Mouse (Mus musculus) skeletal muscle tissue, adult 2 months (tissue): ENCODE data around the gene Bpi.
A peak's percentile ranks its signal among the peaks of the same experiment; 100 is the strongest.

Experiments
- DNase-seq: peaks from one replicate; pipeline ENCODE4 v3.0.0-alpha.2; 2012; ENCODE audit warnings: low read depth, low spot score

Bpi gene

DNA sequence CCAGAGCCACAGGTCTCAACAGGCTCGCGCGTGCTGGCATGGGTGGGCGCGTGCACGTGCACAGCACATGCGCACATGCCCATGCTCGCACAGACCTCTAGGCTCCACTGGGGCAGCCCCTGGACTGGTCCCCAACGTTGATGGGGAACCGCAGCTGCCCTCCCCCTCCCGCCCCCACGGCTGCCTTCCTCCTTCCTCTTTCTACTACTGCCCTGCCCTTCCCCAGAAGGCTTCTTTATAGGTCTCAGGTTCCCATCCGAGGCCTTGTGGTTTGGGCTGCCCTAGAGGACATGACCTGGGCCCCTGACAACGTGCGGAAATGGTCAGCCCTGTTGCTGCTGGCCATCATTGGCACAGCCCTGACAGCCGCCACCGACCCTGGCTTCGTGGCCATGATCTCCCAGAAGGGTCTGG lies at the start of gene Bpi:
Bpi (plus strand) TSS at position 90 of the 414 bp plus-strand sequence.
- no peak for DNase-seq

DNA sequence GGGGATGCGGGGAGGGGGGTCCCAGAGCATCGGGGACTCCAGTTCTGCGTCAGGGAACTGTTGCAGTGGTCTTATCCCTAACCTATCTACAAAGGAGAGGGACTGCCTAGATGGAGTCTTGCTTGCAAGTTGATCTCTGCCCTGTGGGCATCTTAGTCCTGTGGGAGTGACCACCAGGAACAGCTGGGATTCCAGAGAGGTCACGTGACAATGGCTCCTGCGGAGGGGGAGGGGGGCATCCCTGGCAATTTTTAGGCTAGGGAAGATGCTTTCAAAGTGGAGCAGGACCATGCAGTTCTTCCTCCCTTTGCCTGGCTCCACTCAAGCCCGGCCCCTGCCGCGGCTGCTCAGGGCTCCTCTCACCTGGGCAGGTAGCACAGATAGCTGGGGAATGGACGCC lies 48.1 kb upstream of the Bpi start:
- no peak for DNase-seq

DNA sequence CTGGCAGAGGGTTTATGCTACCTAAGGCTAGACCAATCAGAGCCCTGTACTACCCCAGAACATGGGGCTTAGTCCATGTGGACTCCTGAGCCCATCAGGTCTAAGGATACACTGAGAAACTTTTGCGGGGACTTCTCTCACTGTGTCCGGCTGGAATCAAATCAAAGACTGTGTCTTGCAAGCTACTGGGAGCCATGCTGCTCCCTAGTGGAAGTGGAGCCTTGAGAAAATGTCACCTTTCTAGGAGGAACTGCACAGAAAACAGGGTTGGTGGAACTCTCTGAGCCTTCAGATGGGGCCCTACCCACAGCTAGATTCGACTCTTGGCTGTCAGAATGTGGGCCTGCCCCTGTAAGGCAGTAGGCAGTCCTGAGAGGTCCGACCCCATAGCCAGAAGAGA lies 47.4 kb upstream of the Bpi start:
- DNase-seq = no peak

DNA sequence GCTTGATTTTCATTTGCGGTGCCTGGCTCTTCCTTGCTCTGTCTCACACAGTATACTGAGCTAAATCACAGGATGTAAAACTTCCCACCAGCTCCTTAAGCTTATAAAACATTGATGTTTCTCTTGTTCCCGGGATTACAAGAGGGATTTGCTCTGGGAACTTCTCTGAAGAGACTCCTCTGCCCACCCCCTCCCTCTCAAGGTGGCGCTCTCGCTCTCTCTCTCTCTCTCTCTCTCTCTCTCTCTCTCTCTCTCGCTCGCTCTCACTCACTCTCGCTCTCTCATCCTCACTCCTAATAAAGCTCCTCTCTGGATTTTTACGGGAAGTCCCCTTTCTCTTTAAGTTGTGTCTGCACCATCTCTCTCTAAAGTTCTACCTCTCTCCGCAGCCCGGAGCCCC lies 46.9 kb upstream of the Bpi start:
- DNase-seq = no peak

DNA sequence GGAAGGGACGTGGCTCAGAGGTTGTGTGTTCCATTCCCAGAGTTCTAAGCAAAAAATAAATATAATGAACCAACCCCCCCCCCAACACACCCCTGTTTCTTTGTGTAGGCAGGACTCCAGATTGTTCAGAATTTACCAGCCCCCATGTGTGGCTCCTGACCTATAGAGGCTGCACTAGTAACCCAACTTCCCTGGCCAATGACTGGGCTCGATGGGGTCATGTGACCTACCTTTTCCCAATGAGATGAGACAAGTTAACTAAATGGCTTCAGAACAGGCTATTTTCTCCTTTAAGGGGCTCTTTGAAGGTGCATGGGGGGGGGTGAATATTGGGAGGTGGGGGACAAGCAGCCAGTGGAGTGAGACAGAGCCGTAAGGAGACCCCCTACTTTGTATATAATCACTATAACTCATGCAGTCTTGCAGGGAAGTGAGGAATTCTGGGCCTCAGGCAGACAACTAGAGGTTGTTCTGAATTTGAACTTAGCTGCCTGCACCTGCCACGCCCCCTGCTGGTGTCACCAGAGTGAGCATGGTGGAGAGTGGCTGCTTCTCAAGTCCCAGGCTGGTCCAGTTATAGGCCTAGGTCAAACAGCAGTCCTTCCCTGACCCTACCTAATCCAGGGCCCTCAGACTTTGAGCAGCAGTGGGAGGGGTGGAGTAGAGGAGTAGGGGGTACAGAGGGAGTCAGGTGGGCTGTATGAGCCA lies 46.0 kb upstream of the Bpi start:
- DNase-seq = no peak

DNA sequence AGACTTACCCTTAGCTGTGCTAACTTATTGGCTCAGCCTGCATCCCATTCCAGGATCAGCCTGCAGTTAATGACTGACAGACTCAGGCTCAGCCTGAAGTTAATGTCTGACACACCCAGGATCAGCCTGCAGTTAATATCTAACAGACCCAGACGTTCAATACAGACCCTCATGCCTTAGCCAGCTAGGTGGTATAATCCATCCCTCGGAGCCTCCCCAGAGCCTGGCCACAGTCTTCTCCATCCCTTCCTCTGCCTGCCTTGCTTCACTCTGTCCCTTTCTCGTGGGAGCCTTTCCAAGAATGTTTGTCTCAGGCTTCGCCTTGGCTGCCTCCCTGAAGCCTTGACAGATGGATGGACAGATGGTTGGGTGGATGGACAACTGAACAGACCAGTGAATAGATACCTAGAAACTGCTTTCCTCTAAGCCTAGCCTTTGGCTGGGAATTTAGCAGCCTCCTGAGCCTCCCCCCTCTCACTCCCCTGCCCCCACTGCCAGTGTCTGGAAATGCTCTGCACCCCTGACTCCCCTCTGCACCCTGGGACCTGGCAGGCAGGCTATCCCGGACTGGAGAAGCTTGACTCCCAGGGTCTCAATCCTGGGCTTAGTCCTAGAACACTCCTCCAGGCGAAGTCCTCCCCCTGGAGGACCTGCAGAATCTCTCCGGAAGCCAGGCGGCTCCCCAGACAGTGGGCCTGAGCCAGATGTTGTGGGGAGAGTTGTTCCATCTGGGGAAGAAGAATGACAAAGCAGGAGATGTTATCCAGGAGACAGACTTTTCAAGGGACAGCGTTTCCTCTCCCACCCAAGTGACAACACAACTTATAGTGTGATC lies 42.4 kb upstream of the Bpi start:
- DNase-seq = peak; percentile 37

DNA sequence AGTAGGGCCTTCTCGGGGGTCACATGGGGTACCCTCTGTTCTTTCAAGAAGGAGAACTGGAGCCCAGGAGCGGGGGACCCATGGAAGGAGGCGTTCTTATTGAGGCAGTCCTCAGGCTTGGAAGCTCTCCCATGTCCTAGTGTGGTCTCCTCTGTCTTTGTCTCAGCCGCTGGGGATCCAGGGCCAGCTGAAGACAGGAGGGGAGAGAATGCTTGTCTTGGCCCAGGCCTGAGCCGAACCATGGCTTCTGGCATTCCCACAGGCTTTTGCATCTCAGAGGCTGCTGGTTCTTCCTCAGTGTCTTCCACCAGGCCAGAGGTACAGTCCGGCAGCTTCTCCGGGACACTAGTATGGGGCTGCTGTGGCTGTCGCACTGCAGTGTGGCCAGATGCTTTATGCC lies 41.4 kb upstream of the Bpi start:
- no peak for DNase-seq

DNA sequence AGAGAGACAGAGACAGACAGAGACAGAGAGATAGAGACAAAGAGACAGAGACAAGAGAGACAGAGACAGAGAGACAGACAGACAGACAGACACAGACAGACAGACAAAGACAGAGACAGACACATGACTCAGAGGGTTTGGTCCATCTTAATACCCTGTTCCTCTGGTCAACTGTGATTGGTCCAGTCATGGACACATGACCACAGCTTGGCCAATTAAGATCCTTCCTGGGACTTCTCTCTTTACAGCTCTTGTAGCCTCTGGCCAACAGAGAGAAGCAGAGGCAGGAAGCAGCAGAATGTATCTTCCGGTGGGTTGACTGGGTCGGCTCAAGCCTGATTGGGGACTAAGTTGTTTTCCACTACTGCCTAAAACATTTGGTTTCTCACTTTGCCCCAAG lies 38.3 kb upstream of the Bpi start:
- DNase-seq = no peak

DNA sequence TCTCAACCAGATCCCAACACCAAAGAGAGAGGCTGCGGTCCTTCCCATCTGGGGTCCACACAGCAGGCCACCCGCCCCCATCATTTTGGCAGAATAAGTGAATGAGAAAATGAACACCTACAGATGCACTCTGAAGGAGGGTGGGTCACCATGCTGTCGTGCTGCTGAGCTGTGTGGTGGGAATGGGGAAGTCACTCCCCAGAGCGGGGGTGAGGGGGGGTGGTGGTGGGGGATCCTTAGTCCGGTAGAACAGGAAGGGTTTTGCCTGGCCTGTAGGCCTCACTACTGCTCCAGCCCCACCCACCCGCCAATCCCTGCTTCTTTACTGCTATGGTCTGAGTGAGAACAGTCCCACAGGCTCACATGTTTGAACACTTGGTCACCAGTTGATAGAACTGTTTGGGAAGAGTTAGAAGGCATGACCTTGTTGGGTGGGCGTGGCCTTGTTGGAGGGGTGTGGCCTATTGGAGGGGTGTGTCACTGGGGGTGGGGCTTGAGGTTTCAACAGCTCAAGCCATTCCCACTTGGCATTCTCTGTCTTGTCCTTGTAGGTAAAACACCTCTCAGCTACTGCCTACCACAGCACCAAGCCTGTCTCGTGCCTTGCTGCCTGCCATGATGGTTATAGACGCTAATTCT lies 36.3 kb upstream of the Bpi start:
- no peak for DNase-seq

DNA sequence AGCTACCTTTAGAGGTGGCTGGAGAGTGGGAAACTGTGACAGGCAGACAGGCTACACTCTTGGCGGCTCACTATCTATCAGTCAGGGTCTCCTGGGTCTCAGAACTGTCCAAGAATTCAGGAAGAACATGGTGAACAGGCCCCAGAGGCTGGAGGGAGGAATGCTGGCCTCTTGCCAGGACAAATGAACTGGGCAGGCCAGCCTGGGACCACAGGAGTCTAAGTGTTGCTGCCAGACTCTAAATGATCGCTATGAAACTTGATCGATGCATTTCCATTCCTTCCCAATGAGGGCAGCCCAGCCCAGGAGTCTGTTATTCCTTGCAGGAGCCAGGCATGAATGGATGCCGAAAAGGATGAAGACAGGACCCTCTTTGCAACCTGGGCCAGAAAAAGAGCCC lies 35.2 kb upstream of the Bpi start:
- peak; percentile 71 for DNase-seq

DNA sequence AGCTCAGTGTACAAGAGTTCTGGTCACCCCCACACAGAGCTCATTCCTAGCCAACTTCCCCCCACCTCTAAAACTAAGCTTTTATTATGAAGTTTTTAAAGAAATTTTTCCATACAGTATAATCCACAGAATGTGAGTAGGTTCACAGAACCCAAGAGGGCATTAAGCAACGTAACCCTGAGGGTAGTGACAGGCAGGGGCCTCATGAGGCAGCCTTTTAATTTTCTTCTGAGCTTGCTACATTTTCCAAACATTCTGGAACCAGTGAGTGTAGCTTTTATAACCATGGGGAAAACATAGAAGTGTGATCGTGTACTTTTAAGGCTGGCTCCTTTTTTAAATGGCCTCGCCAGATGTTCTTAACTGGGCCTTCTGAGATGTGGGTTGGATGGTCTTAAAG lies 34.4 kb upstream of the Bpi start:
- DNase-seq = no peak

DNA sequence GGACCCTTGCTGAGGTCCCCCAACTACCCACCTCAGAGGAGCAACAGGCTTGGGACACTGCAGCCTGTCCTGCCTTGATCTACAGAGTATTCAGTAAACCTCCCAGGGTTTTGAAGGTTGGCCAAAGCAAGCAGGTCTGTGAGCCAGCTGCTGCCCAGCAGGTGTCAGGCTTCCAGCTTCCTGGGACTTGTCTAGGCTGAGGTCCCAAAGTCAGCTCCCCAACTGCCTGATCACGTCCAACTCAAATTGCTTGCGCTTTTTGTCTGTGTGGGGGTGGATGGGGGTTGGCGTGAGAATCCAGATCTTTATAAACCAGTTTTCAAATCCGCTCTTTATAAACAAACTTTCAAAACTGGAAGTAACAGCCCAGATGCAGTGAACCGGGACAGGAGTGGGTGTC lies 32.6 kb upstream of the Bpi start:
- DNase-seq = peak; percentile 73

DNA sequence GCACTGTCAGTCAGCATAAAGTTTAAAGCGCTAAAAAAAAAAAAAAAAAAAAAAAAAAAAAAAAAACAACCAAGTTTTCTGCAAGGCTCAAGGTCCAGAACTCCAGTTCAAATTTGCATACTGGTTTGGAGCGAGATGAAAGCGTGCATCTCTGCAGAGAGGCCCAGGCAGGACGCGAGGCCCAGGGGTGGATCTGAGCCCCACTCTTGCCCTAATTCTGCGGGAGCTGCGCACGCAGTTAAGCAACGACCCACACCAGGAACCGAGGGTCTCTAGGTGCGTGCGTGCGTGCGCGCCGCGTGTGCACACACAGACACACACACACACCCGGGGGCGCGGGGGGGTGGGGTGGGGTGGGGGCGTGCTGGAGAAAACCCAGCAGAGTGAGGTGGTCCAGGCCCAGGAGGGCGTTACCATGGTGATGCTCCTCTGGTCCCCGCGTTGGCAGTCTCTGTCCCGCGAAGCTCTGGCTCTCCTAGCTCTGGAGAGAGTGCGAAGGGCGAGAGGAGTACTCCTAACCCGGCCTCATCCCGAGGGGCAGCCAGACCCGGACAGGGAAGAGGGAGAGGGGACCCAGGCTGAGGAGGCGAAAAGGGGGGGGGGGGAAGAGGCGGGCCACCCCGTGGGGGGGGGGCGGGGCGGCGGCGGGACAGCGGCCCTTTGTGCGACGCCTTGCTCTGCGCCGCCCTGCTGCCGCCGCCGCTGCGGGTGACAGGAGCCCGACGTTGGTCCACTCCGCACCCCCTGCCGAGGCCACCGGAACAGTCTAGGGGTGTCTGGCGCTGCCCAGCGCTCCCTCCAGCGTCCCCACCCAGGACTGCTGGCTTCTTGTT lies 29.0 kb upstream of the Bpi start, which contains the start of gene D630003M21Rik:
D630003M21Rik (minus strand) TSS at position 553 of the 833 bp plus-strand sequence.
- no peak for DNase-seq

DNA sequence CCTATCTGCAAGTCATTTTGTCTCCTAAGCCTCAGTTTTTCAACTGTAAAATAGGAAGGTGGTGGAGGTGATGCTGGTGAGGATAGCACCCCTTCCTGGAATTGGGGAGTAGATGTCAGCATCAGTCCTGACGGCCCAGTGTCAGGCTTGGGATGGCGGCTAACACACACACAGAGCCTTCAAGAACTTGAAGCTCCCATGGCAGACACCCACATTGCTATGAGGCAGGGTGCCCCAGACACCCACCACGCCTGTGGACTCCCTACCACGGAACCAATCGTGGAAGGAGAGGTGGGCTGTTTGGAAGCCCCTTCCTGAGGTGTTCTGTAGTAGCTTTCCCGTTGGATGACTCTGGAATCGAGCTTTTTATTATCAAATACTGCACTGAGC lies 28.4 kb upstream of the Bpi start:
- DNase-seq = no peak

DNA sequence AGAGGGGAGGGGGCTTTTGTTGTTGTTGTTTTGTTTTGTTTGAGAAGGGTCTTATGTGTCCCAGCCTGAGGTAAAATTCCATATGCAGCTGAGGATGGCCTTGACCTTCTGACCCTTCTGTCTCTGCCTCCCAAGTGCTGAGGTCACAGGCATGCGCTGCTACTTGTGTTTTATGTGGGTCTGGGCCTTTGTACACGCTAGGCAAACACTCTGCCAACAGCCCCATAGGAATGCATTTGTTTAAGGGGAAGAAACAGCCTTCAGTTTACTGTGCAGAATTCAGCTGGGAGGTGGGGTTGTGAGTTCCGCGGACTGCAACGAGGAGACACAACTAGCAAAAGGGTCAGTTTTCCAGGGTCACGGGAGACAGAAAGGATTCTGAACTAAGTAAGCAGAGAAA lies 27.3 kb upstream of the Bpi start:
- no peak for DNase-seq

DNA sequence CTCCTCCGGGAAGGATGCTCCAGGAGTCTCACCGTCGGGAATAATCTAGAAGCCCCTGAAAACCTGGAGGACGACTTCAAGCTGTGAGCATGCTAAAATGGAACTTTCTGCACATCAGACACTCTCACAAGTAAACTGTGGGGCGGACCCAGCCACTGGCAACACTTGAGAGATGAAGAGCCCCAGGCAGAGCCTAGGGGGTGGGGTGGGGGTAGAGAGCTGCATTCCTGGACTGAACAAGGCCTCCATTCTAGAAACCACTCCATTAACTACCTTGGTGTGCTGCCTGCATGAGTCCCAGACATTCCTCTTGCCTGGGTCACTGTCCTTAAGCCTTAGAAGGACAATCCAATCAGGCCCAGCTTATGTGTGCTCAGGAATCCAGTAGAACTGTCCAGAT lies 26.8 kb upstream of the Bpi start:
- no peak for DNase-seq

DNA sequence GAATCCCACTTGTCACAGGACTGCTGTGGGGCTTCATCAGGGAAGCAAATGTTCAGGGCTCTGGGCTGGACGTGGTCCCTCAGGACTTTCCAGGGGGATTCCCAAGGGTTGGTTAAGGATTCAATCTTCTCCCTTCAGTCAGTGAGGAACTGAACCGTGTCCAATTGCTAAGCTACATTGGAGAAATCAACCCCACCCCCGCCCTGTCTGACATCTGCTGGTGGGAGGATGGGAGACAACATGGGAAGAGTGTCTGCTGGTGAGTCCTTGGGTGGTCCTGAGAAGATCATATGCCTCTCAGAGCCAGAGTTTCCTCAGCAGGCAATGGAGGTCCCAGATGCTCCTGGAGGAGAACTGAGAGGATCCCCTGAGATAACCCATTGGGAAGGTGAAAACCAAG lies 25.5 kb upstream of the Bpi start:
- DNase-seq = no peak

DNA sequence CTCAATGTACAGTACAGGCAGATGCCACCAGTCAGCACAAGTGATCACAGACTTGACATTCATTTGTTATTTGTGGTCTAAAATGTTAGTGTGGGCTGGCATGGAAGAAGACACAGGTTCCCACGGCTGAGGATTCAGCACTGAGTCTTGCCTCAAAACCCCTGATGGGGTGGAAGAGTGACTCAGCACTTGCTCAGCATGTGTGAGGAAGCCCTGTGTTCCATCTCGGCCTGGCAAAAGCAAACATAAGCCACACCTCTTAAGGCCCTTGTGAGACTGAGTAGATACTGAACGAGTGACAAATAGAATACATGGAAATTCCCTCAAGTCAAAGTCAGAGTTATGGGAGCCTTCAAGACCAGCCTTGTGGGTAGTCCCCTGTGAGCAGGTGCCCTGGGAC lies 24.8 kb upstream of the Bpi start:
- DNase-seq = no peak

DNA sequence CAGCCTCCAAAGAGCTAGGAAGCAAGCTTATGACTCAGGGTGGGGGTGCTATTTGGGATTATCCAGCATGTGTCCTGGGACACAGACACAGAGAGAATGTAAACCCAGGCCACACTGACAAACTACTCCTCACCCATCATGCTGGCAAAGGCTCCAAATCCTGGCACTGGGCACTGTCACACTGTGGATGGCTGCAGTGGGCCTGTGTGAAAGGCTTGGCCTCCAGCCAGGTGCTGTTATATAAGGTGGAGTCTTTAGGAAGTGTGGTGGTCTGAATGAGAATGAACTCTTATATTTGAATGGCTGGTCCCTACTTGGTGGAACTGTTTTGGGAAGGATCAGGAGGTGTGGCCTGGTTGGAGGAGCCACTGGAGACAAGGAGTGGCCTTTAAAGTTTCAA lies 21.2 kb upstream of the Bpi start:
- no peak for DNase-seq

DNA sequence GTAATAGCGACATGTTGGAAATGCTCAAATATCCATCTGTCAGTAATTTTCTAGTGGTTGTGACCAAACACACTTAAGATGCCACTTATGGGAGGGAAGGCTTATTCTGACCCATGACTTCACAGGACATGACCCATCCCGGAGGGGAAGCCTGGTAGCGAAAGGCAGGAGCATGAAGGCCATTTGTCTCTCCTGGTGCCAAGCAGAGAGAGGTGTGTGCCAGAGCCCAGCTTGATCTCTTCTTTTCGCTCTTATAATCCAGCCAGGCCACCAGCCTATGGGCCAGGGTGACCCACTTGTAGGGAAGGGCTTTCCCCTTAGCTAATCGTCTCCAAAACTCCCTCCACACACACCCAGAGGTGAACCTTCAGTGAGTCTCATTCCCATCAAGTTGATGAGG lies 19.8 kb upstream of the Bpi start:
- DNase-seq = no peak

DNA sequence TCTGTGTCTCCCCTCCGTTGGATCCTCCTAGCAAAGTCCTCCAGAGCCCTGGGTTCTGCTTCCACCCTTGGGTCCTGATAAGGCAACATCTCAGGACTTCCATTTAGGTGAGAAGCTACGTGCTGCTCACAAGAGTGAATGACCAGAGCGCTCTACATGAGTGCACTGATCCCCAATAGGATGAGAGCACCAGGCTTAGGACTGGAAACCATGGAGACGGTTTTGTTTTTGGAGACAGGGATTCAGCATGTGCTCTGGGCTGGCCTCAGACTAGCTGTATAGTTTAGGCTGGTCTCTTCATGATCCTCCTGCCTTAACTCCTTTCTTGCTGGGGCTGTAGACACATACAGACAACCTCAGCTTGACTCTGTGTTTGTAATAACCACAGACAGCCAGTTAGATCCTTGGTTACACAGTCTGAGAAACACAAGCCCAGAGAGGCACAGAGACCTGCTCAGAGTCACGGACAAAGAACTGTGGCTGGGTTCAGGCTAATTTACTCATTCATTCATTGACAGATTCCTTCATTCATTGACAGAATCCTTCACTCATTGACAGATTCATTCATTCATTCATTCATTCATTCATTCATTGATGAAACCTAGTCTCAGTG lies 16.7 kb upstream of the Bpi start:
- DNase-seq = no peak
